Mouse (Mus musculus) midbrain, embryonic 12.5 days (tissue): Measurements from ENCODE around the gene Klhl22. TPM values are rescaled to one million over a fixed set of nuclear protein-coding genes. Genes with fewer than 3 reads are reported as not detected.

Experiments
- ATAC-seq: fragments of 200-750 bp; cut with Nextera tagmentation; 2 replicates; pipeline ENCODE4 v1.8.0; 2017; ENCODE audit warnings: low read depth, moderate TSS enrichment, moderate library complexity; ENCODE audit not compliant: low FRiP score
- H3K27ac ChIP-seq: fragments of 300-500 bp; sonication (generic); replicated peaks from 2 replicates; pipeline ENCODE4 v1.5.1; 2016; ENCODE audit warnings: mild to moderate bottlenecking
- H3K27me3 ChIP-seq: fragments of 300-500 bp; sonication (generic); 2 replicates; pipeline ENCODE4 v1.6.1; 2016; ENCODE audit warnings: mild to moderate bottlenecking
- H3K36me3 ChIP-seq: fragments of 300-500 bp; sonication (generic); 2 replicates; pipeline ENCODE4 v1.6.1; 2016
- H3K4me1 ChIP-seq: fragments of 300-500 bp; sonication (generic); 2 replicates; pipeline ENCODE4 v1.6.1; 2016
- H3K4me2 ChIP-seq: fragments of 300-500 bp; sonication (generic); replicated peaks from 2 replicates; pipeline ENCODE4 v1.6.1; 2016; ENCODE audit warnings: mild to moderate bottlenecking, moderate library complexity
- H3K4me3 ChIP-seq: fragments of 300-500 bp; sonication (generic); 2 replicates; pipeline ENCODE4 v1.5.1; 2016; ENCODE audit warnings: mild to moderate bottlenecking
- H3K9ac ChIP-seq: fragments of 300-500 bp; sonication (generic); replicated peaks from 2 replicates; pipeline ENCODE4 v1.6.1; 2016; ENCODE audit warnings: mild to moderate bottlenecking, moderate library complexity
- H3K9me3 ChIP-seq: fragments of 300-500 bp; sonication (generic); 2 replicates; pipeline ENCODE4 v1.6.1; 2016; ENCODE audit warnings: mild to moderate bottlenecking
- WGBS: fragments of 180-500 bp; shearing (Covaris S2); methylation state at CpG from one replicate; pipeline ENCODE4 v1.1.7; 2016; 5-methylcytosine and 5-hydroxymethylcytosine counted together
- polyA plus RNA-seq: library from polyadenylated mRNA; unstranded; fragments of >200 nt; fragmentation: Nextera tagmentation; extraction: Ambion mirVana; gene quantifications from 2 replicates; pipeline ENCODE4 v1.2.1, GENCODE M21; 2016

The Klhl22 gene
- polyA plus RNA-seq, 1 experiment from 2014 or later = 57.9 TPM

- H3K9ac ChIP-seq = no peak overlapping the region
- peaks cover 67% of the 10 kb centered on the region for H3K27me3 ChIP-seq
- no peak overlapping the region for H3K4me2 ChIP-seq
- H3K27ac ChIP-seq = no peak overlapping the region
- peaks cover 21% of the 10 kb centered on the region for H3K36me3 ChIP-seq
- peaks cover 22% of the 10 kb centered on the region for H3K4me1 ChIP-seq
- H3K4me3 ChIP-seq = no peak overlapping the region
- ATAC-seq = no peak
- H3K9me3 ChIP-seq = no peaks in the 10 kb centered on the region
- 60% methylated on average over 5 of the region's 5 CpGs for WGBS
These were observed 36.2 kb downstream of the Klhl22 start for GRCm38 (mm10) chr16:17795643-17796042.

DNA sequence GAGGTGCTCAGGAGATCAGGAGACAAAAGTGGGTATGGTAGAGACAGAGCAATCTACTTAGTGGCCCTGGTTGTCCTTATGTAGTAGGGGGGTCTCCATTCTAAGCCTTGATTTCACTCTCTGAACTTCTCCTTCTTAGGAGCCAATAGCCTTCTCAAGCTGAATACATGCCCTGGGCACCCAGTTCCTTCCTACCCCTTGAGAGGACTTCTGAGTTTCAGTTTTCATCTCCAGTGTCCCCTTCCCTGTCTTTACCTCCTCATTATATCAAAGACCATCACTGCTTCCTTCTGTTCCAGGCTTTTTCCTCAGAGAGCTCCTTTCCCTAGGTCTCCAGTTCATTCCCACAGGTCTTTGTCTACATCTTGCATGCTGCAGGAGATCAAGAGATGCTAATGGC lies 37.1 kb downstream of the Klhl22 start:
- Histone ChIP-seq H3K9ac (peak overlapping the region; percentile 68; the same call in 1 of the 2 replicates), H3K27ac (no peak overlapping the region), H3K9me3 (no peaks in the 10 kb centered on the region), H3K4me2 (peak overlapping the region; percentile 88), H3K36me3 (peaks cover 16% of the 10 kb centered on the region), H3K4me3 (peak overlapping the region; percentile 53), H3K4me1 (peaks cover 22% of the 10 kb centered on the region), H3K27me3 (peaks cover 76% of the 10 kb centered on the region)
- ATAC-seq = no peak

GRCm38 (mm10) chr16:17796971-17797811 lies 37.8 kb downstream of the Klhl22 start, which contains the start of gene Scarf2:
TSS of gene Scarf2 (plus strand) at chr16:17797282.
- Histone ChIP-seq H3K9ac (peak within 1 kb of the TSS; percentile 68), H3K4me1 (peaks cover 22% of the 10 kb centered on the region), H3K4me2 (peak within 1 kb of the TSS; percentile 88), H3K36me3 (peaks cover 9% of the 10 kb centered on the region), H3K27ac (0 out of 2 replicates have a peak within 1 kb of the TSS, but pooled peaks have one; percentile 25), H3K27me3 (peaks cover 82% of the 10 kb centered on the region), H3K9me3 (no peaks in the 10 kb centered on the region), H3K4me3 (peak within 1 kb of the TSS; percentile 53)
- 2% methylated on average over 57 of the region's 81 CpGs for WGBS
- peak; percentile 21; the same call in 1 of the 2 replicates for ATAC-seq

- peak overlapping the region; percentile 88 for H3K4me2 ChIP-seq
- peaks cover 89% of the 10 kb centered on the region for H3K27me3 ChIP-seq
- H3K27ac ChIP-seq = no peak overlapping the region
- peak overlapping the region; percentile 68 for H3K9ac ChIP-seq
- H3K9me3 ChIP-seq = no peaks in the 10 kb centered on the region
- H3K4me1 ChIP-seq = peaks cover 27% of the 10 kb centered on the region
- ATAC-seq = 0 out of 2 replicates have a peak, but pooled peaks have one; percentile 5
- WGBS = 4% methylated on average over 29 of the region's 29 CpGs
- H3K4me3 ChIP-seq = peak overlapping the region; percentile 53
- peaks cover 2% of the 10 kb centered on the region; the same call in 1 of the 2 replicates for H3K36me3 ChIP-seq
These were observed 38.4 kb downstream of the Klhl22 start for GRCm38 (mm10) chr16:17797812-17798311.

DNA sequence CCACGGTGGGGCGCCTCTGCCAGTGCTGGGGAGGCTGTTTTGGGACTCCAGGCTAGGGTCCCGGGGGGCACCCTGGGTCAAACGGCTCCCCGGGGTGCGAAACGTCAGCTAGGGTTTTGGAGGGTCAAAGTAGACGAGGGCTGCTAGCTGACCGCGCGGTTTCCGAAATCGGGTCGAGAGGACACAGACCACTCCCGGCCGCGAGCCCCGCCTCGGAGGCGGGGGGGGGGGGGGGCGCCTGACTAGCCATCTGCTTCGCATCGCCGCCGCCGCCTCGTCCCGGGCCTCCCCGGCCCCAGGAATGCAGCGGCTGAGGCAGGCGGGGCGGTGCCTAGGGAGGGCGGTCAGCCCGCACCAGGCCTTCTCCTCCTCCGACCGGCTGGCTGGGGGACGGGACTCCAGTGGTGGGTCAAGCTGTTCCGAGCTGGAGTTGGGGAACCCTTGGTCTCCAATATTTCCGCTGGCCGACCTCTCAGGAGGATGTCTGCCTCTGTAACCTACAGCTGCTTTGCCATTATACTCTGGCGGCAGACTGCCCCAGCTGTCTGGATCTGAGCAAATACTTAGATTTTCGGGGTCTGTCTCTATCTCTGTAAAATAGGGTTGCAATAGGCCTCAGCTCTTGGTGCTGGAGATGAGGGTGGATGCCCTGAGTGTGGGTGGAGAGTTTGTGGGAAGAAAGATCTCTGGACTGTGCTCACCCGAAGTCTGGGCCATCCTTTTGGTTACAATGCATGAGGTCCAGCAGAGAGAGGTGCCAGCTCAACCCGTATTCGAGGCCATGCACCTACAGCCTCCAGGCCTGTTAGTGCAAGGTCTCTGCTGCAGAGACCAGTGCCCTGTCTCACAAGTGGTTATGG lies 39.1 kb downstream of the Klhl22 start:
- peak overlapping the region; percentile 53 for H3K4me3 ChIP-seq
- H3K4me1 ChIP-seq = peaks cover 34% of the 10 kb centered on the region
- H3K9ac ChIP-seq = peak overlapping the region; percentile 28; the same call in 1 of the 2 replicates
- peak overlapping the region; percentile 88 for H3K4me2 ChIP-seq
- peak; percentile 50; the same call in 1 of the 2 replicates for ATAC-seq
- H3K27me3 ChIP-seq = peaks cover 96% of the 10 kb centered on the region
- no peaks in the 10 kb centered on the region for H3K9me3 ChIP-seq
- no peaks in the 10 kb centered on the region for H3K36me3 ChIP-seq
- H3K27ac ChIP-seq = no peak overlapping the region
- WGBS = under 1% methylated on average over 31 of the region's 45 CpGs

DNA sequence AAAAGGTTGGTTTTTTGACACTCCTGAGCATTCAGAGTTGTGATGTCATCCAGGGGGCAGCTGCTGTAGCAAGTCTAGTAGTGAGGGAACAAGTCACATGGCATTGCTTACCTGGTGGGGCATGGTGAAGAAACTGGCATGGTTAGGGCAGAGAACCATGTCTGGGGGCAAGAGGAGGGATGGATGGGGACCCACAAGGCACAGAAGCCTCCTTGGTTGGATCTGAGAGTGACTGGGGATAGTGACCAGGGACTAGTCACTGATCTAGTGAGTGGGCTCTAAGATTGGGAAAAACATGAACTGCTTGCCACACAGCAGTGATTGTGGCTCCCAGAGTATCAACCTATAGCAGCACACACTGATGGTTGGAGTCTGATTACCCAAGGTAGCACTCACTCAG lies 40.2 kb downstream of the Klhl22 start:
- no peak for ATAC-seq
- peaks cover 45% of the 10 kb centered on the region for H3K4me1 ChIP-seq
- no peaks in the 10 kb centered on the region for H3K9me3 ChIP-seq
- H3K36me3 ChIP-seq = no peaks in the 10 kb centered on the region
- no peak overlapping the region for H3K4me2 ChIP-seq
- H3K27ac ChIP-seq = no peak overlapping the region
- H3K9ac ChIP-seq = no peak overlapping the region
- no peak overlapping the region for H3K4me3 ChIP-seq
- H3K27me3 ChIP-seq = peaks cover 99% of the 10 kb centered on the region

DNA sequence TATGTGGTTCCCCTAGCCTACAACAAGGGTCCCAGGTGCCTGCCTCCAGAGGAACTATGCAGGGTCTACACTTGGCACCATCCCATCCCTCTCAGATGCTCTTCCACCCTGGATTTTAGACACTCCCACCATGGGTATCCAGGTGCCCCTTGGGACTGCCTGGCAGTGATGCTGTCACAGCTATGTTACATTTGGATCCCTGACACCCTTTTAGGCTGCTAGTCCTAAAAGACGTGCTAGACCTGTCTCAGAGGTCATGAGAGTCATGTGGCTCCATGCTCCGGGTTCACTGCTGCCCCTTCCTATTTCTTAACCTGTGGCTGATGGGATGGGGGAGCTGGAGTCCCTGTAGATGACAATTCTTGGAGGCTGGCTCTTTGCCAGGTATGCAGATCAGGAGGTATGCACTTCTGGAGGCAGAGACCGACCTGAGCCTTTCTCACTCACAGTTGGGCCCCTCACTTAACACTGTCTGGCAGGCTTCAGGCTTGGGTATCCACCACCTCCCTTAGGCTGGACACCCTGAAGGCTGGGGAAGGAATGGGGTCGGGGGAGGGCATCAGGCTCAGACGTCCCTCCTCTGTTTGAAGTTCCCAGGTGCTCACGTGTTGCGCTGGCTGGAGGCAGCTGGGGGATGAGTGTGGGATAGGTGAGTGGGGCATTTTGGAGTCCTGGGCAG lies 42.5 kb downstream of the Klhl22 start:
- H3K4me1 ChIP-seq = peaks cover 54% of the 10 kb centered on the region
- WGBS = 5% methylated on average over 7 of the region's 7 CpGs
- ATAC-seq = no peak
- no peak overlapping the region for H3K9ac ChIP-seq
- H3K9me3 ChIP-seq = no peaks in the 10 kb centered on the region
- H3K27ac ChIP-seq = no peak overlapping the region
- H3K4me2 ChIP-seq = no peak overlapping the region
- H3K27me3 ChIP-seq = peaks cover 100% of the 10 kb centered on the region
- no peak overlapping the region for H3K4me3 ChIP-seq
- H3K36me3 ChIP-seq = no peaks in the 10 kb centered on the region

GRCm38 (mm10) chr16:17802456-17802838 lies 43.0 kb downstream of the Klhl22 start:
- Histone ChIP-seq H3K27ac (no peak overlapping the region), H3K27me3 (peaks cover 97% of the 10 kb centered on the region), H3K4me1 (peaks cover 50% of the 10 kb centered on the region), H3K4me3 (peak overlapping the region; percentile 40), H3K9ac (peak overlapping the region; percentile 29; the same call in 1 of the 2 replicates), H3K4me2 (peak overlapping the region; percentile 47), H3K36me3 (no peaks in the 10 kb centered on the region), H3K9me3 (no peaks in the 10 kb centered on the region)
- no peak for ATAC-seq
- WGBS = 5% methylated on average over 18 of the region's 18 CpGs

DNA sequence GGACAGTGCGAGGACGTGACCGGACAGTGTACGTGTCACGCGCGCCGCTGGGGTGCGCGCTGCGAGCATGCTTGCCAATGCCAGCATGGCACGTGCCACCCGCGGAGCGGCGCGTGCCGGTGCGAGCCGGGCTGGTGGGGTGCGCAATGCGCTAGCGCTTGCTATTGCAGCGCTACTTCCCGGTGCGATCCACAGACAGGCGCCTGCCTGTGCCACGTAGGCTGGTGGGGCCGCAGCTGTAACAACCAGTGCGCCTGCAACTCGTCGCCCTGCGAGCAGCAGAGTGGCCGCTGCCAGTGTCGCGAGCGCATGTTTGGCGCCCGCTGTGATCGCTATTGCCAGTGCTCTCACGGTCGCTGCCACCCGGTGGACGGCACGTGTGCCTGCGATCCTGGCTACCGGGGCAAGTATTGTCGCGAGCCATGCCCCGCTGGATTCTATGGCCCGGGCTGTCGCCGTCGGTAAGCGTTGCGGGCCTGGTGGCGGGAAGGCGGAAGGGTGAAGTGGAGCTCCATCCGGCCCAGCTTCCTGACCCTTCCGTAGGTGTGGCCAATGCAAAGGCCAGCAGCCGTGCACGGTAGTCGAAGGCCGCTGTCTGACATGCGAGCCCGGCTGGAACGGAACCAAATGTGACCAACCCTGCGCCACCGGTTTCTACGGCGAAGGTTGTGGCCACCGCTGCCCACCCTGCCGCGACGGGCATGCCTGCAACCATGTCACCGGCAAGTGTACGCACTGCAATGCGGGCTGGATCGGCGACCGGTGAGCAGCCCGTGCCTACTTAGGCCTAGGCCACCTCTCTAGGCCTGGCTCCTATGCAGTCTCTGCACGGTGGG lies 43.6 kb downstream of the Klhl22 start:
- H3K9me3 ChIP-seq = no peaks in the 10 kb centered on the region
- H3K4me1 ChIP-seq = peaks cover 50% of the 10 kb centered on the region

GRCm38 (mm10) chr16:17803675-17804448 lies 44.4 kb downstream of the Klhl22 start:
- peak overlapping the region; percentile 62 for H3K4me2 ChIP-seq
- H3K9ac ChIP-seq = 0 out of 2 replicates have a peak overlapping the region, but pooled peaks have one; percentile 7
- WGBS = 8% methylated on average over 33 of the region's 33 CpGs
- H3K9me3 ChIP-seq = no peaks in the 10 kb centered on the region
- peaks cover 93% of the 10 kb centered on the region for H3K27me3 ChIP-seq
- H3K36me3 ChIP-seq = no peaks in the 10 kb centered on the region
- H3K4me1 ChIP-seq = peaks cover 42% of the 10 kb centered on the region
- peak overlapping the region; percentile 40 for H3K4me3 ChIP-seq
- no peak overlapping the region for H3K27ac ChIP-seq
- no peak for ATAC-seq

More for the DNA sequence above, 43.6 kb downstream of the Klhl22 start:
- Histone ChIP-seq H3K9ac (peak overlapping the region; percentile 29; the same call in 1 of the 2 replicates), H3K36me3 (no peaks in the 10 kb centered on the region), H3K27me3 (peaks cover 95% of the 10 kb centered on the region), H3K4me3 (peak overlapping the region; percentile 40), H3K4me2 (peak overlapping the region; percentile 47), H3K27ac (no peak overlapping the region)
- 2% methylated on average over 80 of the region's 83 CpGs for WGBS
- ATAC-seq = no peak
